In the genomic region with DNA sequence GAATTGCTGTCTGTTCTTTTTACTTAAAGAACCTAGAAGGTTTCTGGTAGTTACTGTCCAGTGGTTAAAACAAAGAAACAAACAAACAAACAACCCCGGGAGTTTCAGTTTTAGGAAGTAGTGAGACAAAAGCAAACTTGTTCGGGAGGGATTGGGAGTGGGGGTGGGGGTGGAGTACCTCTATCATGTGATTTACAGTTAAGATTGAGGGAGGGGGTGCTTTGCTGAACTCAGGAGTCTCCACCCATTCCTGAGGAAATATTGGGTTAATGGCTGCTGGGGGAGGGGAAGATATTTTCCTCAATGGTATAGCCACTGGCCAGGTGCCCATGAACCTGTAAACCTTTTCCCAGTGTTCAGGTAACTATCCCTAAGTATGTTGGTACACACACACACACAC, we compare ENCODE assay signal across 1 mouse cellular context.
TF ChIP-seq lines count a peak whose summit lies in the region.

No protein-coding gene starts in this region.

TF ChIP-seq in MEL, 35 proteins besides CTCF, POLR2A, EP300 and RAD21 (continued from another document):
- TF ChIP-seq HCFC1 (IDR thresholded peaks at IDR 0.05; ENCODE audit: low read depth, low read length) (peak; percentile 21; the same call in 1 of the 2 replicates), ETS1 (IDR thresholded peaks at IDR 0.05; ENCODE audit: low read depth, low read length) (0 out of 2 replicates have a peak, but pooled peaks have one; percentile 6), GATA1 (IDR thresholded peaks at IDR 0.05; ENCODE audit: low read depth, low read length) (no peak)
TF ChIP-seq in MEL: peak in this region for 7.
